Mouse (Mus musculus) bone marrow macrophage, adult 2 months (primary cell): ENCODE results near the gene Kmt5a.

Experiments used
- CTCF ChIP-seq: IDR thresholded peaks from 2 replicates; pipeline ENCODE4 v1.5.1; 2012; ENCODE audit warnings: low read depth, mild to moderate bottlenecking, low read length, moderate library complexity
- POLR2A ChIP-seq: IDR thresholded peaks from 2 replicates; pipeline ENCODE4 v1.6.1; 2012; ENCODE audit warnings: mild to moderate bottlenecking, low read depth, low read length, borderline replicate concordance

GRCm38 (mm10) chr5:124506731-124507359, 67.1 kb downstream of the Kmt5a start:
- TF ChIP-seq CTCF (no peak), POLR2A (no peak)
